Mouse (Mus musculus): ENCODE data around the gene Olfr764-ps1.

DNA sequence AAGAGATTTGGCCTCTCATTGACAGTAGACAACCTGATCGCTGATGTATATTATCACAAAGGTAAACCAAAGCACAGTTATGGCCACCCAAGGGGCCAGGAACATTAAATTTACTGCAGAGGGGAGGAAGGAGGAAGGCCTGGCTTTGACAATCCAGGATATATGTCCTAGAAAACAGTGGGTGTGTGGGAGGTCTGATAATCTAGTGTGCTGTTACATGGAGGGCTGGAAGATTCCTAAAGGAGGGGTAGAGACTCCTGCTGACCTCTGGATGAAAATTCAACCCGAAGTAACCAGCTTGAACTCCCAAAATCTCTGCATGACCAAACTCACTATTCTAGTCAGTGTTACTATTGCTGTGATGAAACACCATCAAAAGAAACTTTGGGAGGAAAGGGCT is 11.4 kb downstream of the Olfr764-ps1 start:
- no peak for TF ChIP-seq POLR2A (IDR thresholded peaks at IDR 0.05; ENCODE audit: insufficient read depth, low read depth, low read length)
- TF ChIP-seq CTCF (IDR thresholded peaks at IDR 0.05): no peak
- no peak for TF ChIP-seq EP300 (IDR thresholded peaks at IDR 0.05; ENCODE audit: insufficient read depth, low read depth, low read length)

Measured in heart, adult 2 months (tissue).